Mouse (Mus musculus) CD4-positive, CD25-positive, alpha-beta regulatory T cell (primary cell): ENCODE measurements around the gene 3110082J24Rik. TPM values are rescaled to one million over a fixed set of nuclear protein-coding genes. Genes with fewer than 3 reads are reported as not detected.

ENCODE experiments used
- polyA plus RNA-seq: library from polyadenylated mRNA; unstranded; fragments of 100-300 nt; shearing (Covaris generic); gene quantifications from one replicate; pipeline ENCODE4 v1.2.1, GENCODE M21; 2017

Gene 3110082J24Rik
- not detected for polyA plus RNA-seq

DNA sequence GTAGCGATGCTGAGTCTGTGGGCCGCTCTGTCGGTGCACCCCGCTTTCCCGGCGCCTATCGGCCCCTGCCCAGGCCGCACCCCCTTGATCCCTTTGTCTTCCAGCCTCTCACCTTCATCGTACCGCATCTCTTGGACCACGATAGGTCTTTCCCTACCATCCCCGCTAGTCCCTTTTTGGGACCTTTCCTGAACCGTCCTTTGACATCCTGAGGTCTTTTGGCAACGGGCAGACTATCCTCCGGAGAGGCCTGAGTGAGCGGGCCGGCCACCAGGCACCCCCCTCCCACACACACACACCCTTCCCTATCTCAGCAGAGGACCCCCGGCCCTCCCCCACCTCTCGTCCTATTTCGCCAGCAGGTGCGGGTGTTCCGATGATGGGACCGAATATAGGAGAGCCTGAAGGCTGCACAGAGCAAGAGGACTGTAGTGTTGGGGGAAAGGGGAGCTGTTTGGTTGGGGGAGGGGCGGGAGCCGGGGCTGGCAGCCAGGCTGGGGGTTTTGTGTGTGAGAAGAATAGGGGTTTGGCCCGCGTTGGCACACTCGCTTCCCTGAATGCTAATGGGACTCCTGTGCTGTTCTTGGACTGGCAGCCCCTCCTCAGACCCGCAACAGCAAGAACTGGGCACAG lies at the start of gene 3110082J24Rik:
3110082J24Rik (minus strand) TSS at position 419 of the 633 bp plus-strand sequence.

DNA sequence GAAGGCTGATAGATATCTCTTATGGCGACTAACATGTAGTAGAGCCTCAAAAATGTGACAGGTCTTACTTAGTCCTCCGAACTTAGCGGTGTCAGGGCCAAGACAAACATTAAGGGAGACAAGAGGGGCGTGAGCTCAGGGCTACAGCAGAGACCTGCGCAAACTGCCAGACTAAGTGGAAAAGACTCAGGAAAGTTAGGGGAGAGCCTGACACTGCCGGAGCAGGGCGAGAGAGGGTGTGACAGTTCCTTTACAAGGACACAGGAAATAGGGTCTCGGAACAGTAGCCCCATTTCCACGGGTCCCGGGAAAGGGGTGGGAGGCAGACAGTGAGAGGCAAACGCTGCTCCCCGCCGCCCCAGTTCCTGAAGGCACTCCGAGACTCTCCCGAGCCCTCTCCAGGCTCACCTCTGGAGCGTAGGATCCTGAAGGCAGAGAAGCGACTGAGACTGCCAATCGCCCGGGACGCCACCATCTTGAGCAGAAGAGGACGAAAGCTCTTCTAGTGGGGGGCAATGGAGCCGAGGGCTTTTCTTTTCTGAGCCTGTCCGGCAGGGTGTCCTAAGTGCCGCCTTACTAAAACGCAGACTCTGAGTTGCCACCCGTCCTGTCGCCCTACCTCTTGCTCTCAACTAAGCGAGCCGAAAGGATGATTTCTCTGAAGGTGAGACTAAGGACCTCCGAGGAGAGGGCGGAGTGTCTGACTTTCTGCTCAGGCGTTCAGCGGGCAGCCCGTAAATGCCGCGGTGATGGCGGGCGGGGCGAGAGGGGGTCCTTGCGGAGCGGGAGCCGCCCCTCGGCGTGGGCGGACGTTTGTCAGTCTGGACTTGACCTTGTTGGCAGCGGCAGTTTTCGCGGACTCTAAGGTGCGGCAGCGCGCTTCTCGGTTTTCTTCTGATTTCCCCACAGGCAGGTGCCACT lies 48.8 kb upstream of the 3110082J24Rik start, which contains the start of the genes Hadha and Hadhb:
Hadha (minus strand) TSS at position 689 of the 921 bp plus-strand sequence.
Hadhb (plus strand) TSS at position 775 of the 921 bp plus-strand sequence.

DNA sequence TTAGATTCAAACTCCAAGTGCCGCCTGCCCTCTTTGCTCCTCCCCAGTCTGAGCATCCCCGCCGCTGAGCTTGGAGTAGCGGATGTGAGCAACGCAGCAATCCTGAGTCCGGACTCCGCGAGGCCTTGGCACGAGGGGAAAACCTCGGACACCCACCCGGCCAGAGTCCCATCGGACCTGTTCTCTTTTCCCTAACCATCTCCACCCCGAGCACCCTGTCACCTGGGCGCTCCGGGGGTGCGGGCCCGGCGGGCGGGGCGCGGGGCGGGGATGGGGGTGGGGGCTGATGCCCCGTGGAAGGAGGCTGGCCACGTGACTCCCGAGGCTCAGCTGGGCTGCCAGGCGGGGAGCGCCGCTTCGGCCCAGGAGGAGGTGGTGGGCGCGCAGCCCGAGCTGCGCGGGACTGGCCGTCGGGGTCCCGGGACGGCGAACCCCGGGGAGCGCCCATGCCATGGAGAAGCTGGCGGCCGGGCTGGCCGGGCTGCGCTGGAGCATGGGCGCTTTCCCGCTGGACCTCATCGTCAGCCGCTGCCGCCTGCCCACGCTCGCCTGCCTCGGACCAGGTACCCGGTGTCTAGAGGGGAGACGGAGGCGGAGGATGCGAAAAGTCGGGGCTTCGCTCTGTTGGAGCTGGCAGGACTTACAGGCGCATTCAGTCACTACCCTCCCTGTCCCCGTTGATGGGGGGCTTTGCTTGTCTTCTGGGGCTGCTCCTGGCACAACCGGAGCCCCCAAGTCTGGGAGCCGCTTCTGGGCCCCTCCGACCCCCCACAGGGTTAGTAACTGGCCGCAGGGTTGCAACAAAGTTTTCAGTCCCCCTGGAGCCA lies 832 bp downstream of the 3110082J24Rik start, which contains the start of gene Garem2:
Garem2 (plus strand) TSS at position 321 of the 827 bp plus-strand sequence.

DNA sequence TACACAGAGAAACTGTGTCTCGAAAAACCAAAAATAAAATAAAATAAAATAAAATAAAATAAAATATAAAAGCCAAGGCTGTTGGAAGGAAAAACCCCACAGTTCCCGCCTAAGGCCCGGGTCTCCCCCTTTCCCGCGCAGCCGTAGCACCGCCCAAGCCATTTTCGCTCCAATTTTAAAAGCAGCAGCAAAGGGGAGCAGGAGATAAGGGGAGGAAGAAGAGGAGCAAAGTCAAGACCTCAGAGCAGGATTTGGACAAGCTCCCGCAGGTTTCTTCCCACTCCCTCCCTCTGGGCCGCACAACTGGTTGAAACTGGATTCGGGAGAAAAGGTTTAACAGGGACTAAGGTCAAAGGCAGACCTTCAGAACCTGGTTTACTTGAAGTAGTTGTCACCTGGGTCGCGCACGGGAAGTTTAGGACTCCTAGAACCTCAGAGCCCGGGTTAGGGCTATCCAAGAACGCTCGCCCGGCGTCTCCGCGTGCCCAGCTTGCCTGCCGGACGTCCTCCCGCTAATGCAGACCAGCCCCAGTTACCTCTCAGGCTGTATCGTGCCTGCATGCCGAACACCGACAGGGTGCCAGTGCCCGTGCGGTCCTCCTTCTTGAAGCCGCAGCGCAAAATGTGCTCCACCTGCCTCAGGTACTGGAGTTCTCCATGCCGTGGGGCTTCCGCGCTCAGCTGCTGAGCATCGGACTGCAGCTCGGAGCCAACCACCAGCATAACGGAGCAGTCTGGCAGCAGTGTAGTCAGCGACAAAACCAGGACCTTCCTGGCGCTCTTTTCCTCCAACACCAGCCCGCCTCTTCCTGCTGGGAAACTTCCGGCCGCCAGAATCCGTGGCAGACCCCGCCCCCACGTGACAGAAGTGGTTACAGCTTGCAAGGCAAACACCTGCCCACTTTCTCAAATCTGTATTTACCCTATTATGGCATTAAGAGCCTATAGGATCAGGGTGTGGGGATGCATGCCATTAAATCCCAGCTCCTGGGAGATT lies 32.8 kb downstream of the 3110082J24Rik start, which contains the start of gene Tyms:
Tyms (minus strand) TSS at position 793 of the 997 bp plus-strand sequence.

Other genes starting within 250 kb of the 3110082J24Rik start
- gene Il6, start 93.0 kb downstream of the 3110082J24Rik start, polyA plus RNA-seq, result 0.19 TPM
- gene Tyms, start 32.5 kb downstream of the 3110082J24Rik start, polyA plus RNA-seq, result 31.5 TPM
- gene Garem2, start 925 bp downstream of the 3110082J24Rik start, polyA plus RNA-seq, result 0.11 TPM
- gene Hadha, start 49.1 kb upstream of the 3110082J24Rik start, polyA plus RNA-seq, result 105 TPM
- 189 TPM for gene Hadhb, start 49.2 kb upstream of the 3110082J24Rik start, polyA plus RNA-seq
- not detected for gene Adgrf3, start 99.6 kb upstream of the 3110082J24Rik start, polyA plus RNA-seq
- 19.4 TPM for gene Selenoi, start 126.5 kb upstream of the 3110082J24Rik start, polyA plus RNA-seq
- gene Drc1, start 175.3 kb upstream of the 3110082J24Rik start, polyA plus RNA-seq, result 8.9 TPM